ENCODE assay signal across 12 mouse cellular contexts in the genomic region with DNA sequence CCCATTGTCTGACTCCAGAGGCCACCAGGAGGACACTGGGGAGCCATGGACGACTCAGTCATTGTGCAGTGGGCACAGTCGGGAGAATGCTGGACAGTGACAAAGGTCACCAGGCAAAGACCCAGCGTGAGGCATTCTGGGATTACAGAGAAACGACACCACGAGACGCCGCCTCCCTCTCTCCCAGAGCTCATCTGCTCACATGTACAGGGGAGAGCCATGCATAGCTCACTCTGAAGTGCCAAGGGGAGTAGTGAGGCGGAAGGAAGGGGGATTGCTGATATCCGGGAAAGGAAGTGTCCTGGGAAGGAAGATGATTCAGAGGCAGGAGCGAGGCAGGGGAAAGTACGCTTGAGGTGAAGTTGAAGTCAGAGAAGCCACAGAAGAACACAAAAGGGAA. TPM values are rescaled to one million over a fixed set of nuclear protein-coding genes. Genes with fewer than 3 reads are reported as not detected.
DNase-seq lines count a peak whose midpoint lies in the region; ATAC-seq lines count a peak whose summit lies in the region.
"Had no signal": no experiment of that assay in that cellular context is flagged by ENCODE, and none has a peak within 500 bp of the region (broad histone marks: within the 10 kb centered on the region; RNA-seq: fewer than 3 reads in every experiment).

No protein-coding gene starts in this region.

- no peaks in the 10 kb centered on the region for H3K27me3 ChIP-seq in heart, embryonic 16.5 days (ENCODE audit: control insufficient read depth, insufficient read depth, low read length)
- peaks cover 49% of the 10 kb centered on the region for H3K27me3 ChIP-seq in heart, embryonic 10.5 days (ENCODE audit: insufficient read depth, poor library complexity, severe bottlenecking)
- no peaks in the 10 kb centered on the region for H3K27me3 ChIP-seq in embryonic facial prominence, embryonic 10.5 days (replicated peaks; ENCODE audit: low read depth, poor library complexity, severe bottlenecking)
- H3K27me3 ChIP-seq: embryonic facial prominence, embryonic 15.5 days had no signal

- H3K36me3 ChIP-seq in heart, embryonic 16.5 days (ENCODE audit: control insufficient read depth, insufficient read depth), result no peaks in the 10 kb centered on the region
- no peaks in the 10 kb centered on the region for H3K36me3 ChIP-seq in heart, embryonic 10.5 days
- H3K36me3 ChIP-seq in embryonic facial prominence, embryonic 10.5 days (replicated peaks), result no peaks in the 10 kb centered on the region
- H3K36me3 ChIP-seq: embryonic facial prominence, embryonic 15.5 days had no signal

- ATAC-seq in heart, embryonic 16.5 days (replicated peaks; ENCODE audit: extremely low read depth, insufficient read depth, low FRiP score), result no peak
- peak; percentile 9; the same call in 1 of the 2 replicates for ATAC-seq in megakaryocyte, adult 5-6 weeks (ENCODE audit: poor library complexity, severe bottlenecking)
- ATAC-seq: activated CD4-positive, CD25-positive, alpha-beta regulatory T cell, adult 4 months had no signal

- no peak overlapping the region for H3K27ac ChIP-seq in heart, embryonic 16.5 days (ENCODE audit: low read length)
- H3K27ac ChIP-seq in heart, embryonic 10.5 days, result no peak overlapping the region
- H3K27ac ChIP-seq in embryonic facial prominence, embryonic 10.5 days (replicated peaks), result 0 out of 2 replicates have a peak overlapping the region, but pooled peaks have one; percentile 24
- H3K27ac ChIP-seq: embryonic facial prominence, embryonic 15.5 days had no signal

- whole genome bisulfite sequencing in heart, embryonic 16.5 days, result 45% methylated on average over 11 of the region's 11 CpGs
- 46% methylated on average over 11 of the region's 11 CpGs for WGBS in heart, embryonic 10.5 days
- WGBS in embryonic facial prominence, embryonic 10.5 days, result 58% methylated on average over 11 of the region's 11 CpGs

- H3K4me1 ChIP-seq in heart, embryonic 16.5 days (ENCODE audit: control insufficient read depth, insufficient read depth, low read length), result no peaks in the 10 kb centered on the region
- no peaks in the 10 kb centered on the region for H3K4me1 ChIP-seq in heart, embryonic 10.5 days
- H3K4me1 ChIP-seq in embryonic facial prominence, embryonic 10.5 days, result peaks cover 5% of the 10 kb centered on the region; the same call in 1 of the 2 replicates
- H3K4me1 ChIP-seq: embryonic facial prominence, embryonic 15.5 days had no signal

- no peak overlapping the region for H3K4me3 ChIP-seq in heart, embryonic 16.5 days (ENCODE audit: low read length)
- H3K4me3 ChIP-seq in heart, embryonic 10.5 days, result no peak overlapping the region
- H3K4me3 ChIP-seq in embryonic facial prominence, embryonic 10.5 days, result no peak overlapping the region
- H3K4me3 ChIP-seq: embryonic facial prominence, embryonic 15.5 days had no signal

- H3K9me3 ChIP-seq in heart, embryonic 16.5 days (replicated peaks; ENCODE audit: control insufficient read depth, low read length), result no peaks in the 10 kb centered on the region
- no peaks in the 10 kb centered on the region for H3K9me3 ChIP-seq in heart, embryonic 10.5 days
- H3K9me3 ChIP-seq in embryonic facial prominence, embryonic 10.5 days, result no peaks in the 10 kb centered on the region
- H3K9me3 ChIP-seq: embryonic facial prominence, embryonic 15.5 days had no signal

- DNase-seq in heart, embryonic 10.5 days (ENCODE audit: low spot score), result no peak
- no peak for DNase-seq in embryonic facial prominence, embryonic 10.5 days (ENCODE audit: low spot score)
- peak; percentile 44 for DNase-seq in kidney, postnatal 14 days
- no peak for DNase-seq in neural tube, embryonic 10.5 days (ENCODE audit: extremely low spot score, low spot score)
- no peak for DNase-seq in urinary bladder, postnatal 14 days (ENCODE audit: low spot score)
- DNase-seq: cerebellum, adult 11 months; right cerebral cortex, postnatal 25 days; thymus, adult 2 months had no signal

- peak overlapping the region; percentile 33 for H3K4me2 ChIP-seq in heart, embryonic 16.5 days (ENCODE audit: low read depth, low read length)
- H3K4me2 ChIP-seq: embryonic facial prominence, embryonic 15.5 days had no signal

- H3K9ac ChIP-seq in heart, embryonic 16.5 days (ENCODE audit: low read length), result no peak overlapping the region
- H3K9ac ChIP-seq: embryonic facial prominence, embryonic 15.5 days had no signal

RNA-seq across cellular contexts. Expression of a gene that starts 26.9 kb away (rescaled TPM):
- 18.6 and 19.0 TPM in 2 replicates for polyA plus RNA-seq in heart, embryonic 16.5 days (2015; fragmentation: Nextera tagmentation; extraction: Ambion mirVana)
- 27.5 and 31.8 TPM in 2 replicates for polyA plus RNA-seq in heart, embryonic 10.5 days (2016; fragmentation: Nextera tagmentation; extraction: Ambion mirVana)
- 31.3 and 33.4 TPM in 2 replicates for polyA plus RNA-seq in embryonic facial prominence, embryonic 10.5 days (2016; fragmentation: Nextera tagmentation; extraction: Ambion mirVana)
- total RNA-seq in megakaryocyte, adult 5-6 weeks (2015), result 12.6 and 16.6 TPM in 2 replicates
- 8.8 and 14.4 TPM in 2 replicates for total RNA-seq in megakaryocyte, adult 5-6 weeks (2017)
